Mouse (Mus musculus): Measurements from ENCODE around the gene Sbf1. TPM values are rescaled to one million over a fixed set of nuclear protein-coding genes. Genes with fewer than 3 reads are reported as not detected.

The Sbf1 gene
- polyA plus RNA-seq, 1 experiment from 2014 or later: 71.3 TPM

DNA sequence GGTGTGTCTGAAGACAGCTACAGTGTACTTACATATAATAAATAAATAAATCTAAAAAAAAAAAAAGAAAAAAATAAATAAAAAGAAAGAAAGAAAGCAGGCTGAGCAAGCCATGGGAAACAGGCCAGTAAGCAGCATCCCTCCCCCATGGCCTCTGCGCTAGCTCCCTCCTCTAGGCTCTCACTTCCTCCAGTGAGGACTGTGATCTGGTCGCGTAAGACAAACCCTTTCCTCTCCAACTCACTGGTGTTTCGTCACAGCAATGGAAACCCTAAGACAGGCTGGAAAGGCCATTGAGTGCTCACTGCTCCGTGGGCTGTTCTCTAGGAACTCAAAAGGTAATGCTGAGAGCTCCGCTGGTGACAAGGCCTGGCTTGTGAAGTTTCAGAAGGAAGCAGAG is 66.0 kb downstream of the Sbf1 start:
- Histone ChIP-seq H3K4me3 (ENCODE audit: low read depth, low read length) (no peak overlapping the region), H3K4me1 (ENCODE audit: insufficient read depth) (no peaks in the 10 kb centered on the region), H3K9ac (no peak overlapping the region), H3K27ac (ENCODE audit: low read depth) (no peak overlapping the region), H3K9me3 (ENCODE audit: low read depth, low read length) (no peaks in the 10 kb centered on the region), H3K27me3 (ENCODE audit: insufficient read depth, low read length) (no peaks in the 10 kb centered on the region), H3K4me2 (no peak overlapping the region), H3K36me3 (ENCODE audit: insufficient read depth) (peaks cover 17% of the 10 kb centered on the region)
- TF ChIP-seq CTCF (IDR thresholded peaks at IDR 0.05; ENCODE audit: low read depth): no peak
- 78% methylated on average over 6 of the region's 6 CpGs for WGBS
- no peak for DNase-seq
- no peak for ATAC-seq (ENCODE audit: insufficient read depth)

DNA sequence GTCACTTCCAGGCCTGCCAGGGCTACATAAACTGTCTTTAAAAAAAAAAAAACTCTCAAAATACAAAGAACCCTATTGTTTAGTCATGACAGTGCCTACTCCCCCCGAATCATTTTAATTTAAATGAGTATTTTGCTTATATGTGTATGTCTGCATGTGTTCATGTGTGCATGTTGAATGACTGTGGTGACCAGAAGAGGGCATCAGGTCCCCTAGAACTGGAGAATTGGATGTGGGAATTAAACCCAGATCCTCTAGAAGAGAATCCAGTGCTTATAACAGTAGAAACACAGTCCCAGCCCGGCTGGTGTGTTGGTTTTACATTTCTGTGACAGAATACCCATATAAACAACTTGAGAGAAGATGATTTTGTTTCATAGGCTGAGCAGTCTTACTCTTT is 74.1 kb downstream of the Sbf1 start:
- DNase-seq (peak; percentile 42), ATAC-seq (ENCODE audit: insufficient read depth) (no peak)
- peak; percentile 31; the same call in 1 of the 2 replicates for TF ChIP-seq CTCF (IDR thresholded peaks at IDR 0.05; ENCODE audit: low read depth)
- Histone ChIP-seq H3K4me1 (ENCODE audit: insufficient read depth) (no peaks in the 10 kb centered on the region), H3K27ac (ENCODE audit: low read depth) (no peak overlapping the region), H3K4me2 (no peak overlapping the region), H3K9me3 (ENCODE audit: low read depth, low read length) (no peaks in the 10 kb centered on the region), H3K4me3 (ENCODE audit: low read depth, low read length) (no peak overlapping the region), H3K27me3 (ENCODE audit: insufficient read depth, low read length) (no peaks in the 10 kb centered on the region), H3K9ac (no peak overlapping the region), H3K36me3 (ENCODE audit: insufficient read depth) (peaks cover 17% of the 10 kb centered on the region)
- WGBS: 59% methylated on average over 2 of the region's 2 CpGs

DNA sequence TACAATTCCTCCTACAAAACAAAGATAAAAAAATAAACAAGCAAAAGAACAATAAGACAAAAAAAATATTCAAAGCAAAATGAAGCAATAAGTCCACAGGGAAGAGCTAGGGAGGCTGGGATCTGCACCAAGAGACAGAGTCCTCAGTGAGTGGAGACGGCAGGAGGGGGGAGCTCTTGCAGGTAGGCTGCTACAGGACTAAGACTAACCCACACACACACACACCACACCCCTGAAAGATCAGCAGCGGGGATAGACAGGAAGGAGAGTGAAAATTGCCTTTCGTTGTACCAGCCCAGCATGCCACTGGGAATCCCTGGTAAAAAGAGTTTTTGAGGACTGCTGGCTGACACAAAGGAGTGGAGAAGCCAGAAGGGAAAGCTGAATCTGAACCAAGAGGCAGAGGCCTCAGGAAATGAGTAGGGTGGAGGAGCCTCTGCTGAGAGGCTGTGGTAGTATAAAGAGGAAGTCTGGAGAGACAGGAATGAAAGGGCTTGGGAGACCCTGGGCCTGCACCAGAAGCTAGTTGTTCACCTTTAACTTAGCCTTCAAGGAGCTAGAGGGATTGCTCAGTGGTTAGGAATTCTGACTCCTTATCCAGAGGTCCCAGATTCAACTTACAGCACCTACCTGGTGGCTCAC is 75.2 kb downstream of the Sbf1 start:
- no peak for ATAC-seq (ENCODE audit: insufficient read depth)
- TF ChIP-seq CTCF (IDR thresholded peaks at IDR 0.05; ENCODE audit: low read depth): no peak
- Histone ChIP-seq H3K9ac (no peak overlapping the region), H3K4me3 (ENCODE audit: low read depth, low read length) (no peak overlapping the region), H3K4me2 (no peak overlapping the region), H3K27ac (ENCODE audit: low read depth) (peak overlapping the region; percentile 20; the same call in 1 of the 2 replicates), H3K27me3 (ENCODE audit: insufficient read depth, low read length) (no peaks in the 10 kb centered on the region), H3K4me1 (ENCODE audit: insufficient read depth) (no peaks in the 10 kb centered on the region), H3K36me3 (ENCODE audit: insufficient read depth) (peaks cover 17% of the 10 kb centered on the region), H3K9me3 (ENCODE audit: low read depth, low read length) (no peaks in the 10 kb centered on the region)
- DNase-seq: peak; percentile 2
- 52% methylated on average over 3 of the region's 3 CpGs for WGBS

Small RNA genes within 50 kb of the gene (microRNA-seq; reads per million reads assigned to microRNA genes)
- not detected for gene Mir6959 (ENCODE audit: borderline number of aligned reads)

Other genes starting within 250 kb of the Sbf1 start
- 48.6 and 51.6 TPM in 2 replicates for gene Trabd, start 240.2 kb downstream of the Sbf1 start, polyA plus RNA-seq (2014; fragmentation: Nextera tagmentation; extraction: Ambion mirVana)
- gene Selenoo, start 226.2 kb downstream of the Sbf1 start, polyA plus RNA-seq (2014; fragmentation: Nextera tagmentation; extraction: Ambion mirVana): 18.7 and 21.5 TPM in 2 replicates
- 18.4 and 19.8 TPM in 2 replicates for gene Tubgcp6, start 192.2 kb downstream of the Sbf1 start, polyA plus RNA-seq (2014; fragmentation: Nextera tagmentation; extraction: Ambion mirVana)
- 18.8 and 19.7 TPM in 2 replicates for gene Hdac10, start 186.6 kb downstream of the Sbf1 start, polyA plus RNA-seq (2014; fragmentation: Nextera tagmentation; extraction: Ambion mirVana)
- gene Mapk12, start 174.6 kb downstream of the Sbf1 start, polyA plus RNA-seq (2014; fragmentation: Nextera tagmentation; extraction: Ambion mirVana): 11.4 and 11.9 TPM in 2 replicates
- 11.3 and 13.3 TPM in 2 replicates for gene Mapk11, start 165.7 kb downstream of the Sbf1 start, polyA plus RNA-seq (2014; fragmentation: Nextera tagmentation; extraction: Ambion mirVana)
- 149 and 156 TPM in 2 replicates for gene Plxnb2, start 134.5 kb downstream of the Sbf1 start, polyA plus RNA-seq (2014; fragmentation: Nextera tagmentation; extraction: Ambion mirVana)
- gene Dennd6b, start 118.8 kb downstream of the Sbf1 start, polyA plus RNA-seq (2014; fragmentation: Nextera tagmentation; extraction: Ambion mirVana): 9.2 and 11.0 TPM in 2 replicates
- 25.6 and 27.8 TPM in 2 replicates for gene Ppp6r2, start 103.8 kb downstream of the Sbf1 start, polyA plus RNA-seq (2014; fragmentation: Nextera tagmentation; extraction: Ambion mirVana)
- gene Adm2, start 7.4 kb upstream of the Sbf1 start, polyA plus RNA-seq (2014; fragmentation: Nextera tagmentation; extraction: Ambion mirVana): 0.33 and 0.53 TPM in 2 replicates
- gene Miox, start 19.1 kb upstream of the Sbf1 start, polyA plus RNA-seq (2014; fragmentation: Nextera tagmentation; extraction: Ambion mirVana): not detected in 2 replicates
- gene Lmf2, start 40.3 kb upstream of the Sbf1 start, polyA plus RNA-seq (2014; fragmentation: Nextera tagmentation; extraction: Ambion mirVana): 59.1 and 63.7 TPM in 2 replicates
- 157 and 168 TPM in 2 replicates for gene Ncaph2, start 40.4 kb upstream of the Sbf1 start, polyA plus RNA-seq (2014; fragmentation: Nextera tagmentation; extraction: Ambion mirVana)
- 4.5 and 7.5 TPM in 2 replicates for gene Sco2, start 58.5 kb upstream of the Sbf1 start, polyA plus RNA-seq (2014; fragmentation: Nextera tagmentation; extraction: Ambion mirVana)
- gene Tymp, start 61.7 kb upstream of the Sbf1 start, polyA plus RNA-seq (2014; fragmentation: Nextera tagmentation; extraction: Ambion mirVana): 0.96 and 1.5 TPM in 2 replicates
- gene Odf3b, start 64.0 kb upstream of the Sbf1 start, polyA plus RNA-seq (2014; fragmentation: Nextera tagmentation; extraction: Ambion mirVana): 1.1 and 1.3 TPM in 2 replicates
- gene Klhdc7b, start 69.6 kb upstream of the Sbf1 start, polyA plus RNA-seq (2014; fragmentation: Nextera tagmentation; extraction: Ambion mirVana): not detected in 2 replicates
- not detected in 2 replicates for gene Syce3, start 95.2 kb upstream of the Sbf1 start, polyA plus RNA-seq (2014; fragmentation: Nextera tagmentation; extraction: Ambion mirVana)
- gene Cpt1b, start 110.6 kb upstream of the Sbf1 start, polyA plus RNA-seq (2014; fragmentation: Nextera tagmentation; extraction: Ambion mirVana): 0.54 and 2.3 TPM in 2 replicates
- 1.9 and 3.0 TPM in 2 replicates for gene C730034F03Rik, start 114.3 kb upstream of the Sbf1 start, polyA plus RNA-seq (2014; fragmentation: Nextera tagmentation; extraction: Ambion mirVana)
- gene Gm44502, start 114.4 kb upstream of the Sbf1 start, polyA plus RNA-seq (2014; fragmentation: Nextera tagmentation; extraction: Ambion mirVana): 0.15 TPM in 1 of 2 replicates, not detected in the other
- 45.9 and 48.3 TPM in 2 replicates for gene Chkb, start 114.6 kb upstream of the Sbf1 start, polyA plus RNA-seq (2014; fragmentation: Nextera tagmentation; extraction: Ambion mirVana)
- gene Mapk8ip2, start 138.6 kb upstream of the Sbf1 start, polyA plus RNA-seq (2014; fragmentation: Nextera tagmentation; extraction: Ambion mirVana): 0.57 and 0.60 TPM in 2 replicates
- 12.7 and 14.2 TPM in 2 replicates for gene Arsa, start 162.1 kb upstream of the Sbf1 start, polyA plus RNA-seq (2014; fragmentation: Nextera tagmentation; extraction: Ambion mirVana)
- gene Shank3, start 184.3 kb upstream of the Sbf1 start, polyA plus RNA-seq (2014; fragmentation: Nextera tagmentation; extraction: Ambion mirVana): 3.2 and 3.9 TPM in 2 replicates